Mouse (Mus musculus): ENCODE measurements around the gene Slfn3. TPM values are rescaled to one million over a fixed set of nuclear protein-coding genes. Genes with fewer than 3 reads are reported as not detected.
"Not testable (repeated sequence)": the region's sequence is repeated elsewhere in the genome, so short reads cannot be mapped to it uniquely, and the experiment has no call there.

The Slfn3 gene
- total RNA-seq (2014; rRNA removed) (0.34 and 0.55 TPM in 2 replicates), polyA plus RNA-seq (2012; rRNA removed) (not detected in 2 replicates)

DNA sequence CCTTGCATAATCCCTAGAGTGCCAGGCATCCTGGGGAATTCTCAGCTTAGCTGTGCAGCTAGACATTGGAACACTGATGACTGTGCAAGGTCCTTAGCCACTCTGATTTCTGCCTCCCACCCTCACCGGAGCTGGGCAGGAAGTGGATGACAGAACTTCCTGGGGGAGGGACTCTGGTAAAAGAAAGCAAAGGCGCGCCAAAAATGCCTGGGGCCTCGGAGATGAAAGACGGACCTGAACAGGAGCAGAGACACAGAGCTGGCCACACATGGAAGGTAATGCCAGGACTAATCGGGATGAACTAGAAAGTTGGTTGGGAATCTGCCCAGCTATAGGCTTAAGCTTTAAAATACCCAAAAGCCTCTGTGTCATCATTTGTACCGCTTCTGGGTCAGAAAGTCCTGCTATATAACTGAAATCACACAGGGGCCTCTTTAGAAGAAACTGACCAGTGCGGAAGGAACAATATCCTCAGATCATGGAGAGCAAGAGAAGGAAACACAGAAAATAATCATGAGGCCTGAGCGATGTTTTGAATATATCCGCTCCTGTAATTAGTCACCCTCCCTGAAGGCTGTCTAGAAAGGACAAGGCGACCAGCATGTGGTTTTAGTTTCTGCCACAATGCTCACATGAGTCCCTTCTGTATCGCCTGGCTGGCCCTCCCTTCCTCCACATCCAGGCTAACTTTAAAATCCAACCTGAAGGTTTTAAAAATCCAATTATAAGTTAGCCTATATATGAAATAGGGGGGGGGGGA lies at the start of gene Slfn3:
Slfn3 (plus strand) TSS at position 197 of the 760 bp plus-strand sequence.
- Histone ChIP-seq H3K4me3 (ENCODE audit: insufficient read depth, low read depth, low read length) (peak within 1 kb of the TSS; percentile 32; the same call in 1 of the 2 replicates), H3K79me2 (ENCODE audit: control insufficient read depth, insufficient read depth, low read length) (no peaks in the 10 kb centered on the region), H3K4me1 (ENCODE audit: control insufficient read depth, insufficient read depth, low read length) (no peaks in the 10 kb centered on the region), H3K36me3 (ENCODE audit: control insufficient read depth, insufficient read depth, low read length) (no peaks in the 10 kb centered on the region), H3K27me3 (ENCODE audit: control insufficient read depth, insufficient read depth, low read length) (no peaks in the 10 kb centered on the region; the same call in 1 of the 2 replicates), H3K9ac (ENCODE audit: low read depth, low read length) (peak within 1 kb of the TSS; percentile 51; the same call in 1 of the 2 replicates), H3K27ac (replicated peaks; ENCODE audit: insufficient read depth, low read depth, low read length) (no peak within 1 kb of the TSS)
- 71% methylated on average over 12 of the region's 12 CpGs for WGBS
- TF ChIP-seq POLR2A (IDR thresholded peaks at IDR 0.05; ENCODE audit: extremely low read depth, insufficient read depth, low read length) (no peak), CTCF (IDR thresholded peaks at IDR 0.05; ENCODE audit: low read depth, low read length) (no peak)
- no peak for DNase-seq (ENCODE audit: extremely low read depth, low read depth, low spot score)

- not testable (repeated sequence) for H3K9ac ChIP-seq (ENCODE audit: low read depth, low read length); H3K27me3 ChIP-seq (ENCODE audit: control insufficient read depth, insufficient read depth, low read length); H3K79me2 ChIP-seq (ENCODE audit: control insufficient read depth, insufficient read depth, low read length); H3K4me1 ChIP-seq (ENCODE audit: control insufficient read depth, insufficient read depth, low read length); DNase-seq (ENCODE audit: extremely low read depth, low read depth, low spot score); H3K4me3 ChIP-seq (ENCODE audit: insufficient read depth, low read depth, low read length); H3K36me3 ChIP-seq (ENCODE audit: control insufficient read depth, insufficient read depth, low read length); H3K27ac ChIP-seq (replicated peaks; ENCODE audit: insufficient read depth, low read depth, low read length)
- no CpG with 5 or more reads among the region's 1 CpGs for WGBS
Measured at GRCm38 (mm10) chr11:83148939-83149338, 42.2 kb upstream of the Slfn3 start.

DNA sequence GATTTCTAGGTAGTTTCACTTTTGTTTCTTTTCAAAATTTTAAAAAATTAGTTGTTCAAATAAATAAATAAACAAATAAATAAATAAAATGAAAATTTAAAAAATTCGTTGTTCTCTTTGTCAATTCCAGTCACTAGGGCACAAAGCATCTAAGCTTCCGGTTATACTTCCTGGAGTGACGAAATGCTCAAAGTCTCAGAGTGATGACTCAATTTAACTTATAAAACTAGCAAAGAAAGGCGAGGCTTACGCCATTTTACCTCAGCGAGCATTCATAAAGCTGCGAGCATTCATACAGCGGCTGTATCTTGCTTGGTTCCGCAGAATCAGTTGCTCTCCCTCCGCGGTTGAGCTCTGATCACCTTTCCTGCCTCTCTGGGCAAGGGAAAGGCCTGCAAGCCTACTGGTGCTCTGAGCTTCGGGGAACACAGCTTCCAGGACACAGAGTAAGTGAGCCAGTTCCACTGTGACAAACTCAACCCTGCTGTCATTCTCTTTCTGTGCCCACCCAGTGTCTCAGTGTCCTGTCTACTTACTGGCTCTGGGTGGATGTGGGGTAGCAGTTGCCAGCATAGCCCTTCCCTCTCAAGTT lies 16.1 kb upstream of the Slfn3 start, which contains the start of gene Slfn4:
Slfn4 (plus strand) TSS at position 239 of the 592 bp plus-strand sequence.
- 83% methylated on average over 12 of the region's 12 CpGs for WGBS
- no peaks in the 10 kb centered on the region for H3K79me2 ChIP-seq (ENCODE audit: control insufficient read depth, insufficient read depth, low read length)
- DNase-seq (ENCODE audit: extremely low read depth, low read depth, low spot score): no peak
- no peaks in the 10 kb centered on the region for H3K27me3 ChIP-seq (ENCODE audit: control insufficient read depth, insufficient read depth, low read length)
- H3K9ac ChIP-seq (ENCODE audit: low read depth, low read length): no peak within 1 kb of the TSS
- H3K36me3 ChIP-seq (ENCODE audit: control insufficient read depth, insufficient read depth, low read length): no peaks in the 10 kb centered on the region
- TF ChIP-seq CTCF (IDR thresholded peaks at IDR 0.05; ENCODE audit: low read depth, low read length) (no peak), POLR2A (IDR thresholded peaks at IDR 0.05; ENCODE audit: extremely low read depth, insufficient read depth, low read length) (no peak)
- no peak within 1 kb of the TSS for H3K27ac ChIP-seq (replicated peaks; ENCODE audit: insufficient read depth, low read depth, low read length)
- no peaks in the 10 kb centered on the region for H3K4me1 ChIP-seq (ENCODE audit: control insufficient read depth, insufficient read depth, low read length)
- H3K4me3 ChIP-seq (ENCODE audit: insufficient read depth, low read depth, low read length): no peak within 1 kb of the TSS

DNA sequence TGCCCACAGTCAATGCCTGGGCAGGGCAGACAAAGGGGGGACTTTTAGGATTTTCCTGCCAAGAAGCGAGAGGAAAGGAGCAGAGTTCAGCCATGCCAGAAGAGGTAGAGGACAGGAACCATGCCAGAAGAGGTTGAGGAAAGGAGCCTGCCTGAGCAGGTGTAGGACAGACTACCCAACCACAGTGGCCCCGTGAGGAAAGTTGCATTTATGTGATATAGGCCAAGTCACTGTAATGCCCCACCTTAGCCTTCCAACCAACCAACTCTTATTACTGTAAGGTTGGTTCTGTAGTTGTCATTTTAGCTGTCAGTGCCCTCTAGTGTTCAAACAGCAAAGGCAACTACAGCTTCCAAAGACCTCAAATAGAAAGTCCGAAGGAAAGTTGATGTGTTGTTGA lies 871 bp downstream of the Slfn3 start:
- DNase-seq (ENCODE audit: extremely low read depth, low read depth, low spot score): peak; percentile 15
- H3K4me1 ChIP-seq (ENCODE audit: control insufficient read depth, insufficient read depth, low read length): no peaks in the 10 kb centered on the region
- H3K36me3 ChIP-seq (ENCODE audit: control insufficient read depth, insufficient read depth, low read length): no peaks in the 10 kb centered on the region
- no peaks in the 10 kb centered on the region for H3K27me3 ChIP-seq (ENCODE audit: control insufficient read depth, insufficient read depth, low read length)
- TF ChIP-seq POLR2A (IDR thresholded peaks at IDR 0.05; ENCODE audit: extremely low read depth, insufficient read depth, low read length) (no peak), CTCF (IDR thresholded peaks at IDR 0.05; ENCODE audit: low read depth, low read length) (no peak)
- H3K4me3 ChIP-seq (ENCODE audit: insufficient read depth, low read depth, low read length): no peak overlapping the region
- 44% methylated on average over 3 of the region's 3 CpGs for WGBS
- H3K79me2 ChIP-seq (ENCODE audit: control insufficient read depth, insufficient read depth, low read length): no peaks in the 10 kb centered on the region
- no peak overlapping the region for H3K27ac ChIP-seq (replicated peaks; ENCODE audit: insufficient read depth, low read depth, low read length)
- H3K9ac ChIP-seq (ENCODE audit: low read depth, low read length): peak overlapping the region; percentile 51; the same call in 1 of the 2 replicates

DNA sequence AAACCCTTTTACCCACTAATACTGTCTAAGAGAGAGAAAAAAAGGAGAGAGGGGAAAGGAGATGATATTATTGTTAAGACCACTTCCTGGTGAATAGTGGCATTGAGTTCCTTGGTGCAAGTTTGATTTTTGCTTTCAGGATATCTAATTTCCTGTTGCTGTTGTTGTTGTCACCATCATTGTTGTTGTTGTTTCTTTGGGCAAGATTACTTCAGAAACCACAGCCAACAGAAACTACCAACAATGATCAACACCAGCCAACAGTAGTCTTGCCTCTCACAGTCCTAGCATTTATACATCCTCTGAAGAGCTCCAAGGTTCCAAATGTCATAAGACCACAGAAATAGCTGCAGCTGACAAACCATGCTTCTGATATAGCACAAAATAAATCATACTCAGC lies 13.9 kb downstream of the Slfn3 start:
- TF ChIP-seq CTCF (IDR thresholded peaks at IDR 0.05; ENCODE audit: low read depth, low read length): no peak
- no peak for TF ChIP-seq POLR2A (IDR thresholded peaks at IDR 0.05; ENCODE audit: extremely low read depth, insufficient read depth, low read length)
- no peaks in the 10 kb centered on the region for H3K27me3 ChIP-seq (ENCODE audit: control insufficient read depth, insufficient read depth, low read length)
- DNase-seq (ENCODE audit: extremely low read depth, low read depth, low spot score): no peak
- H3K4me1 ChIP-seq (ENCODE audit: control insufficient read depth, insufficient read depth, low read length): no peaks in the 10 kb centered on the region
- H3K9ac ChIP-seq (ENCODE audit: low read depth, low read length): no peak overlapping the region
- H3K79me2 ChIP-seq (ENCODE audit: control insufficient read depth, insufficient read depth, low read length): no peaks in the 10 kb centered on the region
- no peaks in the 10 kb centered on the region for H3K36me3 ChIP-seq (ENCODE audit: control insufficient read depth, insufficient read depth, low read length)
- no peak overlapping the region for H3K27ac ChIP-seq (replicated peaks; ENCODE audit: insufficient read depth, low read depth, low read length)
- no peak overlapping the region for H3K4me3 ChIP-seq (ENCODE audit: insufficient read depth, low read depth, low read length)

DNA sequence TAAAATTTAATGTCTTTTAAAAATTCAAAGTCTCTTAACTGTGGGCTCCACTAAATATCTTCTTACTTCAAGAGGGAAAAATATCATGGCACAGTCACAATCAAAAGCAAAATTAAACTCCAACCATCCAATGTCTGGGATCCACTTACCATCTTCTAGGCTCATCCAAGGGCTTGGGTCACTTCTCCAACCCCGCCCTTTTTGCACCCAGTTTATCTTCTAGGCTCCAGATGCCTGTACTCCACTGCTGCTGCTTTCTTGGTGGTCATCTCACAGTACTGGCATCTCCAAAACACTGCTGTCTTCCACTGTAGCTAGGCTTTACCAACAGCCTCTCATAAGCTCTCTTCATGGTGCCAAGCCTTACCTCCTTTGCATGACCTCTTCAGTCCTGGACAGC lies 25.0 kb downstream of the Slfn3 start:
- H3K4me3 ChIP-seq (ENCODE audit: insufficient read depth, low read depth, low read length): no peak overlapping the region
- WGBS: 60% methylated on average over 1 of the region's 1 CpGs
- no peaks in the 10 kb centered on the region for H3K36me3 ChIP-seq (ENCODE audit: control insufficient read depth, insufficient read depth, low read length)
- H3K4me1 ChIP-seq (ENCODE audit: control insufficient read depth, insufficient read depth, low read length): no peaks in the 10 kb centered on the region
- no peaks in the 10 kb centered on the region for H3K79me2 ChIP-seq (ENCODE audit: control insufficient read depth, insufficient read depth, low read length)
- no peak overlapping the region for H3K27ac ChIP-seq (replicated peaks; ENCODE audit: insufficient read depth, low read depth, low read length)
- TF ChIP-seq POLR2A (IDR thresholded peaks at IDR 0.05; ENCODE audit: extremely low read depth, insufficient read depth, low read length) (no peak), CTCF (IDR thresholded peaks at IDR 0.05; ENCODE audit: low read depth, low read length) (no peak)
- H3K9ac ChIP-seq (ENCODE audit: low read depth, low read length): no peak overlapping the region
- no peaks in the 10 kb centered on the region for H3K27me3 ChIP-seq (ENCODE audit: control insufficient read depth, insufficient read depth, low read length)
- DNase-seq (ENCODE audit: extremely low read depth, low read depth, low spot score): no peak

Measured in liver, adult 2 months (tissue).